Mouse (Mus musculus) kidney, embryonic 14.5 days (tissue): Measurements from ENCODE around the gene Dph3. TPM values are rescaled to one million over a fixed set of nuclear protein-coding genes. Genes with fewer than 3 reads are reported as not detected.
"Not testable (repeated sequence)": the region's sequence is repeated elsewhere in the genome, so short reads cannot be mapped to it uniquely, and the experiment has no call there.

Experiments used
- ATAC-seq: fragments of 200-750 bp; cut with Nextera tagmentation; 2 replicates; pipeline ENCODE4 v1.8.0; 2017; ENCODE audit warnings: moderate number of reproducible peaks, mild to moderate bottlenecking, moderate TSS enrichment, moderate library complexity; ENCODE audit not compliant: low FRiP score, low TSS enrichment
- H3K27ac ChIP-seq: fragments of 300-500 bp; sonication (generic); 2 replicates; pipeline ENCODE4 v1.5.1; 2014; ENCODE audit warnings: low read depth, mild to moderate bottlenecking, low read length, moderate library complexity, mixed read lengths
- H3K27me3 ChIP-seq: fragments of 300-500 bp; sonication (generic); 2 replicates; pipeline ENCODE4 v1.6.1; 2014; ENCODE audit warnings: mild to moderate bottlenecking, low read length; ENCODE audit not compliant: control insufficient read depth, insufficient read depth
- H3K36me3 ChIP-seq: fragments of 300-500 bp; sonication (generic); 2 replicates; pipeline ENCODE4 v1.6.1; 2014; ENCODE audit warnings: low read length, mixed read lengths; ENCODE audit not compliant: control insufficient read depth, insufficient read depth
- H3K4me1 ChIP-seq: fragments of 300-500 bp; sonication (generic); 2 replicates; pipeline ENCODE4 v1.6.1; 2014; ENCODE audit warnings: low read length, mixed read lengths; ENCODE audit not compliant: control insufficient read depth, insufficient read depth
- H3K4me2 ChIP-seq: fragments of 300-500 bp; sonication (generic); replicated peaks from 2 replicates; pipeline ENCODE4 v1.6.1; 2014; ENCODE audit warnings: low read depth, mild to moderate bottlenecking, low read length
- H3K4me3 ChIP-seq: fragments of 300-500 bp; sonication (generic); 2 replicates; pipeline ENCODE4 v1.5.1; 2014; ENCODE audit warnings: mild to moderate bottlenecking, low read length
- H3K9ac ChIP-seq: fragments of 300-500 bp; sonication (generic); 2 replicates; pipeline ENCODE4 v1.6.1; 2014; ENCODE audit warnings: low read depth, mild to moderate bottlenecking, low read length, moderate library complexity
- H3K9me3 ChIP-seq: fragments of 300-500 bp; sonication (generic); 2 replicates; pipeline ENCODE4 v1.6.1; 2016; ENCODE audit warnings: low read length; ENCODE audit not compliant: control insufficient read depth
- WGBS: fragments of 180-500 bp; shearing (Covaris S2); extraction: QIAGEN DNeasy Blood & Tissue Kit; methylation state at CpG from one replicate; pipeline ENCODE4 v1.1.7; 2014; 5-methylcytosine and 5-hydroxymethylcytosine counted together
- polyA plus RNA-seq: library from polyadenylated mRNA; unstranded; fragments of >200 nt; fragmentation: Nextera tagmentation; extraction: Ambion mirVana; gene quantifications from 2 replicates; pipeline ENCODE4 v1.2.1, GENCODE M21; 2014

The Dph3 gene
- polyA plus RNA-seq = 102 and 136 TPM in 2 replicates

DNA sequence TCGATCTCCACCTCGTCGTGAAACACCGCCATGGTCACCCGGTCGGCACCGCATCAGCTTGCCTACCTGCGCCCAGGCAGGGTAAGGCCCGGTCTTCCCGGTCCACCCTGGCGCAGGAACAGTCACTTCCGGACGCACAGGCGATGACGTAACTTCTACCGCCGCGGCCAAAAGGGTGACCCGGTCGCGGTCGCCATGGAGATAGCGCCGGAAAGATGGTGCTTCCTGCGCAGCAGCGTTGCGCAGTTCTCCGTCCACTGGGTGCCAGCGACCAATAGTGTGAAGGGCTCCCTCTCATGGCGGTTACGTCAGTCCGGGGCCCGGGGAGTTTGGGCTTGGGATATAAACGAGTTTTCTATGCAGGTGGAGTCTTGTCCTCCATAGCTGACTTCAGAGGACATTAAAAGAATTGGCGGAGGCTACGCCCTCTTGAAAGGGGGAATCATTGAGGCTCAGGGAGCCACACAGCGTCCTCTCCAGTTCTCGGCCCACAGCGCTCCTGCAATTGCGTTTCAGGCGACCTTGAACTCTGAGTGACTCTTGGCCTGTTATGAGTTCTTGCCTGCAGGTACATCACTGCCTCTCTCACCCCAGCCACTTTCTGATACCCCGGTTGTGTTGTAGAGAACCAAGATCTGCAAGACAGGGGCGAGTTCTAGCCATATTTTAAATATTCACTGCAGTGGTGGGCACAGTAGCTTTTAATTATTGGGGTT, at the start of gene Dph3:
Gene Dph3 (minus strand): TSS at position 244 of the 716 bp plus-strand sequence.
- H3K27ac ChIP-seq = peak within 1 kb of the TSS; percentile 88
- 0% methylated on average over 43 of the region's 43 CpGs for WGBS

DNA sequence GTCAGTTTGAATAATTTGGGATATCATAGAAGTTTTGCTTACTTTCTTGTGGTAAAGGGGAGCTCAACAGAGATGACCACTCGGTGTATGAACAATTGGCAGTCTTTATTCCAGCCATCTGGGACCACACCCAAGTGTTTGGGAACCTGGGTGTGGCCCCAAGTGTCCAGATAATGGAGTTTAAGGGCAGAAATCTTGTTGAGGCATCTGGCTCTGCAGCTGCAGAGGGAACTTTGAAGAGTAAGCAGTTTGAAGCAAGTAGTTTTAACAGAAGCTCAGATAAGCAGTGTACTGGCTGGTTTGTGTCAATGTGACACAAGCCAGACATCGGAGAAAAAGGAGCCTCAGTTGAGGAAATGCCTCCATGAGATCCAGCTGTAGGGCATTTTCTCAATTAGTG, 48.8 kb upstream of the Dph3 start:
- WGBS = 86% methylated on average over 2 of the region's 2 CpGs
- H3K4me2 ChIP-seq = no peak overlapping the region
- ATAC-seq = no peak
- H3K9ac ChIP-seq = no peak overlapping the region
- no peaks in the 10 kb centered on the region for H3K27me3 ChIP-seq
- no peaks in the 10 kb centered on the region for H3K9me3 ChIP-seq
- H3K4me1 ChIP-seq = no peaks in the 10 kb centered on the region
- no peaks in the 10 kb centered on the region for H3K36me3 ChIP-seq
- H3K27ac ChIP-seq = no peak overlapping the region
- no peak overlapping the region for H3K4me3 ChIP-seq

More for the DNA sequence above, at the start of gene Dph3:
- no peaks in the 10 kb centered on the region for H3K9me3 ChIP-seq
- H3K27me3 ChIP-seq = no peaks in the 10 kb centered on the region
- no peaks in the 10 kb centered on the region; the same call in 1 of the 2 replicates for H3K4me1 ChIP-seq
- peak within 1 kb of the TSS; percentile 66 for H3K4me3 ChIP-seq
- peak within 1 kb of the TSS; percentile 73 for H3K9ac ChIP-seq
- peak within 1 kb of the TSS; percentile 70 for H3K4me2 ChIP-seq
- ATAC-seq = peak; percentile 96
- H3K36me3 ChIP-seq = peaks cover 22% of the 10 kb centered on the region

DNA sequence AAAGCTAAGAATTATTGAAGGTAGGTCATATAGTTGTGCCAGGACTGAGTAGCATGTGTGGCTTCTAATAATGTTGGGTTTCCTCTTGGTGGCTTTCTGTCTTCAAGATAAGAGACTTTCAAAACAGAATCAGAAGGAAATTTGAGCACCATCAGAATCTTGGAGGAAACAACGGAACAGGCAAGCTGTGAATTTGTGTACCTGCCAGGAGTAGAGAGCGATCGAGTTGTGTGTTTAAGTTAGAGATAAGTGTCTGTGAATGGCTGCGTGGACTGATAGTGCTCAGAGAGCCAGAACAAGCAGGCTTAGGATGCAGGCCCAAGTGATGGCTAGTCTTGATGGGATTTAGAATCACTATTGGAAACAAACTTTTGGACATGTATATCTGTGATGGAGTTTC, 46.3 kb upstream of the Dph3 start:
- Histone ChIP-seq H3K36me3 (no peaks in the 10 kb centered on the region), H3K9me3 (no peaks in the 10 kb centered on the region), H3K4me1 (no peaks in the 10 kb centered on the region), H3K27me3 (no peaks in the 10 kb centered on the region), H3K4me2 (no peak overlapping the region), H3K27ac (no peak overlapping the region), H3K4me3 (no peak overlapping the region), H3K9ac (no peak overlapping the region)
- 83% methylated on average over 4 of the region's 4 CpGs for WGBS
- no peak for ATAC-seq

DNA sequence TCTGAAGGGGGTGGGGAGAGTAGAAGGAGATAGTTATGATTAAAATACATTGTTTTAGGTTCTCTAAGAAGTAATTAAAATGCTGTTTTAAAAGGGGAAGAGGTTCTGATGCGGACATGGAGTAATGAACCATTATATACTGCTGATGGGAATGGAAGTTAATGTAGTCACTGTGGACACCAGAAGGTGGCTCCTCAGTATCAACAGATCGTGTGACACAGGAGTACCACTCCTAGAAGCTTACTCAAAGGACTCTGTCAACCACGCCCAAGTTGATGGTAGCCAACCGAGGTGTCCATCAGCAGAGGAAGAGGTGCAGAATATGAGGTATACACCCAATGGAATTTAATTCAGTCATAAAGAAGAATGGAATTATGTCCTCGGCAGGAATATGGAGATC, 42.9 kb upstream of the Dph3 start:
- Histone ChIP-seq H3K9me3 (no peaks in the 10 kb centered on the region), H3K9ac (no peak overlapping the region), H3K27ac (no peak overlapping the region), H3K4me1 (no peaks in the 10 kb centered on the region), H3K27me3 (no peaks in the 10 kb centered on the region), H3K36me3 (no peaks in the 10 kb centered on the region), H3K4me3 (no peak overlapping the region), H3K4me2 (no peak overlapping the region)
- WGBS = 77% methylated on average over 5 of the region's 5 CpGs
- ATAC-seq = no peak

DNA sequence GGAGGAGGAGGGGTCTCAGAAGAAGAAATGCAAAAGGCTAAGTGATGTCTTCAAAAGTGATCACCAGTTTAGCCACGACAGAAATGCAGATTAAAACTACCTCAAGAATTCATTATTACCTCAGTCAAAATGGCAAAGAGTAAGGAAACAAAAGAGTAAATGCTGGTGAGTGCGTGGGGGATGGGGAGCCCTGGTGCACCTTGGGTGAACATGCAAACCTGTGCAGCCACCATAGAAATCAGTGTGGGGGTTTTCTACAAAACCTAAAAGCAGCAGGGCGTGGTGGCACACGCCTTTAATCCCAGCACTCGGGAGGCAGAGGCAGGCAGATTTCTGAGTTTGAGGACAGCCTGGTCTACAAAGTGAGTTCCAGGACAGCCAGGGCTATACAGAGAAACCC, 39.7 kb upstream of the Dph3 start:
- H3K4me2 ChIP-seq, H3K9ac ChIP-seq, H3K9me3 ChIP-seq, ATAC-seq, H3K36me3 ChIP-seq, H3K4me1 ChIP-seq, H3K4me3 ChIP-seq, H3K27ac ChIP-seq, H3K27me3 ChIP-seq: not testable (repeated sequence)
- 87% methylated on average over 5 of the region's 5 CpGs for WGBS

DNA sequence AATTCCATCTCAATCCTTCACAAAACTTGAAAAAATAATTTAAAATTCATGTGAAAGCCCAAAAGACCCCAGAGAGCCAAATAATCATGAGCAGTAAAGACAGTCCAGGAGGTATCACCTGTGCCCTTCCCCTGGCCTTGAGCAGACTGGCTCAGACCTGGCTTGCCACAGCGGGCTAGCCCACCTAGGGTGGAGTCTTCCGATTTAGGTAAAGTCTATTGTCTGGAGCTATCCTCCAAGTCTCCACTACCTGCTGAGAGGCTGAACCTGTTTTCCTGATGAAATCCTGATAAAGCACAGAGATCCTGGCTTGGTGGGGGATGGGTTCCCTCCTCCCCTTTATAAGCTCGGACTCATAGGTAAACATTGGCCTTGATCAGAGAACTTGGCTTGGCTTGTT, 38.7 kb upstream of the Dph3 start:
- WGBS = 78% methylated on average over 3 of the region's 3 CpGs
- Histone ChIP-seq H3K36me3 (no peaks in the 10 kb centered on the region), H3K4me3 (no peak overlapping the region)

DNA sequence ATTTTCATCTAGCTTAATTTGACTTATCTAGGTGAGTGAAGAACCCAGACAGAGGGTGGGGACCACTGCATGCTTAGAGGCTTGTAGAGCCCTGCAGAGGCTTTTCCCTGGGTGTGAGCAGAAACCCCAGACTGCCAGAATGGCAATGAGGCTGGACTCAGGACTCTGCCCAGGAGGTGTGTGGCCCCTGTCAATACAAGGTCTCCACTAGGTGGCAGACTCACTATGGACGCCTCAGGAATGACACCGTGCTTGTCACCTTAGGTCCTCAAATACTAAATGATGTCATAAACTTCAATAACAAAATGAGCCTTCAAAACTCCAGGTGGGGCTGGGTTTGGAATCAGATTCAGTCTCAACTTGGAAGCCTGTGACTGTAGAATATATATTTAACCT, 36.4 kb upstream of the Dph3 start:
- H3K36me3 ChIP-seq = no peaks in the 10 kb centered on the region
- H3K27me3 ChIP-seq = no peaks in the 10 kb centered on the region
- 51% methylated on average over 2 of the region's 2 CpGs for WGBS
- H3K9ac ChIP-seq = no peak overlapping the region
- no peak overlapping the region for H3K4me3 ChIP-seq
- peaks cover 9% of the 10 kb centered on the region; the same call in 1 of the 2 replicates for H3K4me1 ChIP-seq
- no peaks in the 10 kb centered on the region for H3K9me3 ChIP-seq
- no peak overlapping the region for H3K27ac ChIP-seq
- no peak overlapping the region for H3K4me2 ChIP-seq
- peak; percentile 16; the same call in 1 of the 2 replicates for ATAC-seq

More for the DNA sequence above, 38.7 kb upstream of the Dph3 start:
- ATAC-seq = no peak
- H3K27me3 ChIP-seq = no peaks in the 10 kb centered on the region
- H3K4me1 ChIP-seq = peaks cover 9% of the 10 kb centered on the region; the same call in 1 of the 2 replicates
- H3K9ac ChIP-seq = no peak overlapping the region
- no peak overlapping the region for H3K27ac ChIP-seq
- H3K4me2 ChIP-seq = no peak overlapping the region
- H3K9me3 ChIP-seq = no peaks in the 10 kb centered on the region

DNA sequence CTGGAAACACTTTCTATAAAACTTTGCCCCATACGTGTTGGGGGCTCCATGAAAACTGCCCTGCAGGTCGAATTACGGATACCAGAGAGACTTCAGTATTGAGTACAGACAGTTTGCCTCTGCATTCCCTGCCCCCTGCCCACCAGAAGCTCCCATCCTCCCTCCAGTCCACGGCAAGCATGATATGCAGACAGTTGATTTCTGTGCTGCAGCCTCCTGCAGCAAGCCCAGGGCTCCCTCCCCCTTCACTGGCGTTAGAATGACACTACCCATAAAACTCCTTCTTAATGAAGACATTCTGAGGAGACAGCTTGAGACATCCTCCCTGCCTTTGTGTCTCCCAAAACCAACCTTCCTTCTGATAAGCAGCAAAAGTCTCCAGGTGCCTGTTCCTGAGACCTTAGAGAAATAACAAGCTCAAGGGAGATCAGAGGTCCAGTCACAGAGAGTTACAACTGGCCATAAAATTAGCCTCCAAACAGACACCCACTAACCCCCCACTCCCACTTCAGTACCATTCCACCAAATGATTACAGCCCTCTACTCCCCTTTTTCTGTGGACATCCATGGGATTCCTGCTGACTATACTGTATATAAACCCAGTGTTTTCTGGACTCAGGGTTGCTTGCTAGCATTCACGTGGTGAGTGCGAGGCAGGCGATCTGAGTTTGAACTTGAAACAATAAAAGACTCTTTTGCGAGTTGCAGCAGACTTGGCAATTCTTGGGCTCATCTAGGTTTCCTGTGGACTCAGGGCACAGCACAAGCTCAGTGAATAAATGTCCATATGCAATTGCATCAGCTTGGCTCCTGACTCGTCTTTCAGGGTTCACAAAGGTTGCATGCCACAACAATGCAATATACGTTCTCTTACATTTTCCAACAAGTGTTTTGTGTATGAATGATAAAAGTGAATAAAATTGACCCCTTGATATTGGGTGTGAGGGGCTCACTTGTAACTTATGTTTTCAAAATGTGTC, 35.7 kb upstream of the Dph3 start:
- Histone ChIP-seq H3K4me2 (0 out of 2 replicates have a peak overlapping the region, but pooled peaks have one; percentile 10), H3K27ac (peak overlapping the region; percentile 55; the same call in 1 of the 2 replicates), H3K9ac (no peak overlapping the region), H3K4me3 (no peak overlapping the region), H3K27me3 (no peaks in the 10 kb centered on the region), H3K36me3 (no peaks in the 10 kb centered on the region), H3K4me1 (peaks cover 9% of the 10 kb centered on the region; the same call in 1 of the 2 replicates), H3K9me3 (no peaks in the 10 kb centered on the region)
- ATAC-seq = peak; percentile 75
- WGBS = 24% methylated on average over 11 of the region's 11 CpGs
